In the genomic region with DNA sequence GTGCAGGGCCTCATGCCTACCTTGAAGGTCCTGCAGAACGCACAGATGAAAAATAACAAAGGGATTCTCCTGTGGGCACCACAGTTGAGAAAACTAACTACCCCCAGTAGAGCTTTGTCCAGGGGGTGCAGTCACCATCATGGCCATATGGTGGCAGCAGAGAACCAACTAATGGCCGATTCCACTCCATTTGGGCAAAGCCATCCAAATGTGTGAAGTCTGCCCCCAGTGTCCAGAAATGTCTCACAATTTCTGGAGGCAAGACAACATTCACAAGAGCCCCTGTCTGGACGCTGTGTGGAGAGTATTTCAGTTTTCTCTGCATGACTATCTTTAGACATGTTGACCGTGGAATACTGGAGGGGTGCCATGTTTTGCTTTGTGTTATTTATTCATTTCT, we compare ENCODE assay signal across 8 mouse cellular contexts. TPM values are rescaled to one million over a fixed set of nuclear protein-coding genes. Genes with fewer than 3 reads are reported as not detected.
DNase-seq lines count a peak whose midpoint lies in the region; ATAC-seq and TF ChIP-seq lines count a peak whose summit lies in the region.

No protein-coding gene starts in this region.

- no peak for ATAC-seq in liver, embryonic 13.5 days (ENCODE audit: low read depth)
- no peak for ATAC-seq in neural tube, embryonic 11.5 days (ENCODE audit: insufficient read depth, low FRiP score, low TSS enrichment)
- ATAC-seq in stomach, embryonic 16.5 days (ENCODE audit: insufficient read depth, low FRiP score), result no peak; the same call in 1 of the 2 replicates

- no peak overlapping the region for H3K4me2 ChIP-seq in liver, embryonic 13.5 days
- no peak overlapping the region for H3K4me2 ChIP-seq in neural tube, embryonic 11.5 days (ENCODE audit: low read depth)
- H3K4me2 ChIP-seq in stomach, embryonic 16.5 days (ENCODE audit: low read depth, low read length), result no peak overlapping the region

- 10% methylated on average over 4 of the region's 4 CpGs for WGBS in heart, embryonic 10.5 days
- 2% methylated on average over 4 of the region's 4 CpGs for WGBS in liver, embryonic 13.5 days (ENCODE audit: insufficient replicate concordance)
- WGBS in neural tube, embryonic 11.5 days, result 9% methylated on average over 4 of the region's 4 CpGs
- 4% methylated on average over 4 of the region's 4 CpGs for WGBS in stomach, embryonic 16.5 days

- no peak overlapping the region for H3K27ac ChIP-seq in embryonic fibroblast, embryonic 13.5 days (ENCODE audit: insufficient read depth, low read length)
- H3K27ac ChIP-seq in heart, embryonic 10.5 days, result no peak overlapping the region
- H3K27ac ChIP-seq in liver, embryonic 13.5 days, result no peak overlapping the region
- no peak overlapping the region for H3K27ac ChIP-seq in neural tube, embryonic 11.5 days (ENCODE audit: low read depth, low read length)
- peak overlapping the region; percentile 63; the same call in 1 of the 2 replicates for H3K27ac ChIP-seq in stomach, embryonic 16.5 days (ENCODE audit: low read length)

- H3K9ac ChIP-seq in liver, embryonic 13.5 days, result no peak overlapping the region
- H3K9ac ChIP-seq in neural tube, embryonic 11.5 days (ENCODE audit: low read length), result no peak overlapping the region
- no peak overlapping the region for H3K9ac ChIP-seq in stomach, embryonic 16.5 days (ENCODE audit: low read length)

- peaks cover 16% of the 10 kb centered on the region for H3K36me3 ChIP-seq in heart, embryonic 10.5 days
- H3K36me3 ChIP-seq in liver, embryonic 13.5 days, result no peaks in the 10 kb centered on the region
- H3K36me3 ChIP-seq in neural tube, embryonic 11.5 days (ENCODE audit: control insufficient read depth, insufficient read depth, low read length), result no peaks in the 10 kb centered on the region; the same call in 1 of the 2 replicates
- no peaks in the 10 kb centered on the region for H3K36me3 ChIP-seq in stomach, embryonic 16.5 days (ENCODE audit: control insufficient read depth, insufficient read depth, low read length)

- peaks cover 40% of the 10 kb centered on the region for H3K27me3 ChIP-seq in heart, embryonic 10.5 days (ENCODE audit: insufficient read depth, poor library complexity, severe bottlenecking)
- H3K27me3 ChIP-seq in liver, embryonic 13.5 days, result peaks cover 26% of the 10 kb centered on the region
- H3K27me3 ChIP-seq in neural tube, embryonic 11.5 days (ENCODE audit: control insufficient read depth, insufficient read depth, low read length), result peaks cover 16% of the 10 kb centered on the region
- no peaks in the 10 kb centered on the region for H3K27me3 ChIP-seq in stomach, embryonic 16.5 days (ENCODE audit: control insufficient read depth, insufficient read depth, low read length)

- no peaks in the 10 kb centered on the region for H3K9me3 ChIP-seq in heart, embryonic 10.5 days
- no peaks in the 10 kb centered on the region for H3K9me3 ChIP-seq in liver, embryonic 13.5 days (replicated peaks)
- H3K9me3 ChIP-seq in neural tube, embryonic 11.5 days (ENCODE audit: control insufficient read depth, low read length), result no peaks in the 10 kb centered on the region
- no peaks in the 10 kb centered on the region for H3K9me3 ChIP-seq in stomach, embryonic 16.5 days (replicated peaks; ENCODE audit: control insufficient read depth, low read length)

- H3K4me3 ChIP-seq in embryonic fibroblast, embryonic 13.5 days (ENCODE audit: insufficient read depth, low read length), result no peak overlapping the region
- H3K4me3 ChIP-seq in heart, embryonic 10.5 days, result no peak overlapping the region
- no peak overlapping the region for H3K4me3 ChIP-seq in liver, embryonic 13.5 days (replicated peaks)
- H3K4me3 ChIP-seq in neural tube, embryonic 11.5 days (ENCODE audit: low read depth, low read length), result no peak overlapping the region
- H3K4me3 ChIP-seq in stomach, embryonic 16.5 days (replicated peaks; ENCODE audit: low read length), result no peak overlapping the region

- peak; percentile 84 for TF ChIP-seq CTCF in embryonic fibroblast, embryonic 13.5 days (IDR thresholded peaks at IDR 0.05; ENCODE audit: borderline replicate concordance, insufficient read depth, low read length)

- no peaks in the 10 kb centered on the region for H3K4me1 ChIP-seq in embryonic fibroblast, embryonic 13.5 days (ENCODE audit: control insufficient read depth, insufficient read depth, low read length)
- H3K4me1 ChIP-seq in heart, embryonic 10.5 days, result peaks cover 50% of the 10 kb centered on the region
- H3K4me1 ChIP-seq in liver, embryonic 13.5 days (replicated peaks), result peaks cover 55% of the 10 kb centered on the region
- peaks cover 13% of the 10 kb centered on the region for H3K4me1 ChIP-seq in neural tube, embryonic 11.5 days (ENCODE audit: control insufficient read depth, insufficient read depth, low read length)
- peaks cover 21% of the 10 kb centered on the region for H3K4me1 ChIP-seq in stomach, embryonic 16.5 days (ENCODE audit: control insufficient read depth, insufficient read depth, low read length)

- peak; percentile 90 for DNase-seq in CD4-positive, CD25-positive, alpha-beta regulatory T cell, adult 2 months (ENCODE audit: low read depth, low spot score)
- DNase-seq in adrenal gland, postnatal 4 days (ENCODE audit: low spot score in 2 of 2), result peak; percentile 73 to 80
- peak; percentile 94 for DNase-seq in heart, embryonic 10.5 days (ENCODE audit: low spot score)
- peak; percentile 89 for DNase-seq in kidney, postnatal 14 days
- DNase-seq in liver, embryonic 13.5 days, result peak; percentile 79
- DNase-seq in neural tube, embryonic 11.5 days (ENCODE audit: low spot score), result peak; percentile 90

- TF ChIP-seq POLR2A in embryonic fibroblast, embryonic 13.5 days (IDR thresholded peaks at IDR 0.05; ENCODE audit: low read depth, low read length), result no peak

RNA-seq across cellular contexts. Expression of a gene that starts 1.9 kb away (rescaled TPM):
- total RNA-seq in adrenal gland, postnatal 4 days (2021), result 10 to 100 TPM; 10.8 to 15.7 TPM
- polyA plus RNA-seq in embryonic fibroblast, embryonic 13.5 days (2011; ENCODE audit: insufficient read length, low read depth, missing spikeins), result 0.61 and 1.6 TPM in 2 replicates
- polyA plus RNA-seq in heart, embryonic 10.5 days (2016; fragmentation: Nextera tagmentation; extraction: Ambion mirVana), result 3.8 and 4.1 TPM in 2 replicates
- polyA plus RNA-seq in liver, embryonic 13.5 days (2015; fragmentation: Nextera tagmentation; extraction: Ambion mirVana), result 0.68 and 0.71 TPM in 2 replicates
- 0.33 and 1.1 TPM in 2 replicates for polyA plus RNA-seq in neural tube, embryonic 11.5 days (2014; fragmentation: Nextera tagmentation; extraction: Ambion mirVana)
- 15.8 and 17.9 TPM in 2 replicates for polyA plus RNA-seq in stomach, embryonic 16.5 days (2015; fragmentation: Nextera tagmentation; extraction: Ambion mirVana)

RNA-seq across cellular contexts. Expression of a gene that starts 16.8 kb away (rescaled TPM):
- total RNA-seq in adrenal gland, postnatal 4 days (2021), result 10 to 100 TPM; 11.8 to 11.9 TPM
- polyA plus RNA-seq in embryonic fibroblast, embryonic 13.5 days (2011; ENCODE audit: insufficient read length, low read depth, missing spikeins), result 6.4 and 8.7 TPM in 2 replicates
- 10.7 and 10.8 TPM in 2 replicates for polyA plus RNA-seq in heart, embryonic 10.5 days (2016; fragmentation: Nextera tagmentation; extraction: Ambion mirVana)
- 5.6 and 5.8 TPM in 2 replicates for polyA plus RNA-seq in liver, embryonic 13.5 days (2015; fragmentation: Nextera tagmentation; extraction: Ambion mirVana)
- 16.3 and 19.2 TPM in 2 replicates for polyA plus RNA-seq in neural tube, embryonic 11.5 days (2014; fragmentation: Nextera tagmentation; extraction: Ambion mirVana)
- polyA plus RNA-seq in stomach, embryonic 16.5 days (2015; fragmentation: Nextera tagmentation; extraction: Ambion mirVana), result 23.2 and 26.7 TPM in 2 replicates

RNA-seq across cellular contexts. Expression of a gene that starts 23.5 kb away (rescaled TPM):
- total RNA-seq in adrenal gland, postnatal 4 days (2021), result not detected
- polyA plus RNA-seq in embryonic fibroblast, embryonic 13.5 days (2011; ENCODE audit: insufficient read length, low read depth, missing spikeins), result not detected in 2 replicates
- not detected in 2 replicates for polyA plus RNA-seq in heart, embryonic 10.5 days (2016; fragmentation: Nextera tagmentation; extraction: Ambion mirVana)
- not detected in 2 replicates for polyA plus RNA-seq in liver, embryonic 13.5 days (2015; fragmentation: Nextera tagmentation; extraction: Ambion mirVana)
- polyA plus RNA-seq in neural tube, embryonic 11.5 days (2014; fragmentation: Nextera tagmentation; extraction: Ambion mirVana), result not detected in 2 replicates
- not detected in 2 replicates for polyA plus RNA-seq in stomach, embryonic 16.5 days (2015; fragmentation: Nextera tagmentation; extraction: Ambion mirVana)

RNA-seq across cellular contexts. Expression of a gene that starts 30.7 kb away (rescaled TPM):
- 1 to 10 TPM; 3.5 to 4.0 TPM for total RNA-seq in adrenal gland, postnatal 4 days (2021)
- polyA plus RNA-seq in embryonic fibroblast, embryonic 13.5 days (2011; ENCODE audit: insufficient read length, low read depth, missing spikeins), result not detected in 2 replicates
- polyA plus RNA-seq in heart, embryonic 10.5 days (2016; fragmentation: Nextera tagmentation; extraction: Ambion mirVana), result 0.79 and 2.3 TPM in 2 replicates
- polyA plus RNA-seq in liver, embryonic 13.5 days (2015; fragmentation: Nextera tagmentation; extraction: Ambion mirVana), result 0.13 and 0.28 TPM in 2 replicates
- polyA plus RNA-seq in neural tube, embryonic 11.5 days (2014; fragmentation: Nextera tagmentation; extraction: Ambion mirVana), result 3.5 and 4.3 TPM in 2 replicates
- 2.6 and 2.9 TPM in 2 replicates for polyA plus RNA-seq in stomach, embryonic 16.5 days (2015; fragmentation: Nextera tagmentation; extraction: Ambion mirVana)

RNA-seq across cellular contexts. Expression of a gene that starts 31.7 kb away (rescaled TPM):
- total RNA-seq in adrenal gland, postnatal 4 days (2021), result 10 to 100 TPM; 56.4 to 61.8 TPM
- 83.3 and 87.1 TPM in 2 replicates for polyA plus RNA-seq in embryonic fibroblast, embryonic 13.5 days (2011; ENCODE audit: insufficient read length, low read depth, missing spikeins)
- 59.6 and 67.1 TPM in 2 replicates for polyA plus RNA-seq in heart, embryonic 10.5 days (2016; fragmentation: Nextera tagmentation; extraction: Ambion mirVana)
- polyA plus RNA-seq in liver, embryonic 13.5 days (2015; fragmentation: Nextera tagmentation; extraction: Ambion mirVana), result 30.4 and 36.2 TPM in 2 replicates
- 102 TPM in 2 replicates for polyA plus RNA-seq in neural tube, embryonic 11.5 days (2014; fragmentation: Nextera tagmentation; extraction: Ambion mirVana)
- polyA plus RNA-seq in stomach, embryonic 16.5 days (2015; fragmentation: Nextera tagmentation; extraction: Ambion mirVana), result 63.7 and 71.2 TPM in 2 replicates
